Mouse (Mus musculus): ENCODE results near the gene Cd2bp2. TPM values are rescaled to one million over a fixed set of nuclear protein-coding genes. Genes with fewer than 3 reads are reported as not detected.

The Cd2bp2 gene
- polyA plus RNA-seq, 1 experiment from 2014 or later = 35.0 TPM

- peak; percentile 33 for ATAC-seq
- Histone ChIP-seq H3K36me3 (no peaks in the 10 kb centered on the region), H3K27ac (peak overlapping the region; percentile 39), H3K4me2 (peak overlapping the region; percentile 61), H3K9ac (peak overlapping the region; percentile 37; the same call in 1 of the 2 replicates), H3K27me3 (replicated peaks) (no peaks in the 10 kb centered on the region), H3K9me3 (replicated peaks) (no peaks in the 10 kb centered on the region), H3K4me3 (peak overlapping the region; percentile 31), H3K4me1 (peaks cover 77% of the 10 kb centered on the region)
- 27% methylated on average over 33 of the region's 33 CpGs for WGBS (ENCODE audit: insufficient replicate concordance)
Measured at GRCm38 (mm10) chr7:127214981-127215871, 19.4 kb upstream of the Cd2bp2 start.

DNA sequence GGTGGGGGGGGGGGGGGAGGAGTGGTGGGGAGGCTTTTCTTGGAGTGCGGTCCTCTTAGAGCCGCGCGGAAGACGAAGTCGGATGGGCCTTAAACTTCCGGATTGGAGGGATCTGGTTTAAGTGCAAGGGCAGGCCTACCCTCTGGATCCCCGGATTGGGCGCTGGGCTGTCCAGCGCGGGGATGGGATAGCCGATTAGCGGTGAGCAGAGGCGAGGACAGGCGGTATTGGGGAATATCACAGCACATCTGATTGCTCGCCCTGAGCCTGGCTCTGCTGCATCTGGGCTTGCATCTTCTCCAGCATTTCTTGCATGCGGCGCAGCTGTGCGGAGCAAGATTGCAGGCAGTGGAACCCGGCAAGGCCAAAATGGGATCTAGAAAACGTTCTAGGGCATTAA is 18.7 kb upstream of the Cd2bp2 start:
- Histone ChIP-seq H3K27me3 (replicated peaks) (no peaks in the 10 kb centered on the region), H3K36me3 (no peaks in the 10 kb centered on the region), H3K27ac (peak overlapping the region; percentile 39; the same call in 1 of the 2 replicates), H3K9me3 (replicated peaks) (no peaks in the 10 kb centered on the region), H3K4me2 (peak overlapping the region; percentile 61), H3K4me1 (peaks cover 83% of the 10 kb centered on the region), H3K4me3 (no peak overlapping the region), H3K9ac (peak overlapping the region; percentile 37; the same call in 1 of the 2 replicates)
- WGBS (ENCODE audit: insufficient replicate concordance) = 58% methylated on average over 21 of the region's 21 CpGs
- ATAC-seq = no peak

DNA sequence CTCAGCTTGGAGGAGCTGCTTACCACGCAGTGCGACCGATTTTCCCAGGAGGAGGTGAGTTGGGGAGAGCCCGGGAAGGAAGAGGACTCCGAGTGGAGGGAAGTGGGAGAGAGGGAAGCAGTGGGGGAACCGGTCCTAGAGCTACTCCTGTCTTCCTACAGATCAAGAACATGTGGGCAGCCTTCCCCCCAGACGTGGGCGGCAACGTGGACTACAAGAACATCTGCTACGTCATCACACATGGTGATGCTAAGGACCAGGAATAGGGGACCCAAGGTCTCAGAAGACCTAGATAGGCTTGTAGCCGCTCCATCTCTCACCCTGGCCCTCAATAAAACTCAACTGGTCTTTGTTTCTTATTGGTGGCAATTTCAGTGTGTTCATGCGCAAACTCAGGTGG is 18.1 kb upstream of the Cd2bp2 start:
- H3K36me3 ChIP-seq = no peaks in the 10 kb centered on the region
- no peak overlapping the region for H3K27ac ChIP-seq
- no peak for ATAC-seq
- H3K4me3 ChIP-seq = no peak overlapping the region
- no peak overlapping the region for H3K9ac ChIP-seq
- WGBS (ENCODE audit: insufficient replicate concordance) = 64% methylated on average over 12 of the region's 12 CpGs
- H3K9me3 ChIP-seq (replicated peaks) = no peaks in the 10 kb centered on the region
- H3K4me2 ChIP-seq = no peak overlapping the region
- H3K4me1 ChIP-seq = peaks cover 81% of the 10 kb centered on the region
- H3K27me3 ChIP-seq (replicated peaks) = no peaks in the 10 kb centered on the region

GRCm38 (mm10) chr7:127213485-127213884 is 17.6 kb upstream of the Cd2bp2 start:
- Histone ChIP-seq H3K36me3 (no peaks in the 10 kb centered on the region), H3K27ac (no peak overlapping the region), H3K27me3 (replicated peaks) (no peaks in the 10 kb centered on the region), H3K9ac (no peak overlapping the region), H3K4me3 (no peak overlapping the region), H3K4me1 (peaks cover 76% of the 10 kb centered on the region), H3K4me2 (no peak overlapping the region), H3K9me3 (replicated peaks) (no peaks in the 10 kb centered on the region)
- no peak for ATAC-seq
- 27% methylated on average over 7 of the region's 7 CpGs for WGBS (ENCODE audit: insufficient replicate concordance)

- no peaks in the 10 kb centered on the region for H3K27me3 ChIP-seq (replicated peaks)
- H3K9me3 ChIP-seq (replicated peaks) = no peaks in the 10 kb centered on the region
- no peaks in the 10 kb centered on the region for H3K36me3 ChIP-seq
- H3K4me2 ChIP-seq = no peak overlapping the region
- H3K4me3 ChIP-seq = no peak overlapping the region
- 82% methylated on average over 12 of the region's 12 CpGs for WGBS (ENCODE audit: insufficient replicate concordance)
- no peak overlapping the region for H3K9ac ChIP-seq
- no peak overlapping the region for H3K27ac ChIP-seq
- H3K4me1 ChIP-seq = peaks cover 68% of the 10 kb centered on the region
- no peak for ATAC-seq
Measured at GRCm38 (mm10) chr7:127212432-127213250, 16.8 kb upstream of the Cd2bp2 start.

- Histone ChIP-seq H3K4me2 (no peak overlapping the region), H3K9me3 (replicated peaks) (no peaks in the 10 kb centered on the region), H3K27ac (no peak overlapping the region; the same call in 1 of the 2 replicates), H3K36me3 (peaks cover 3% of the 10 kb centered on the region; the same call in 1 of the 2 replicates), H3K9ac (no peak overlapping the region), H3K4me3 (no peak overlapping the region), H3K4me1 (peaks cover 64% of the 10 kb centered on the region), H3K27me3 (replicated peaks) (no peaks in the 10 kb centered on the region)
- ATAC-seq = no peak
- 79% methylated on average over 5 of the region's 5 CpGs for WGBS (ENCODE audit: insufficient replicate concordance)
Measured at GRCm38 (mm10) chr7:127211014-127211745, 15.3 kb upstream of the Cd2bp2 start.

GRCm38 (mm10) chr7:127210266-127210665 is 14.4 kb upstream of the Cd2bp2 start:
- no peaks in the 10 kb centered on the region for H3K9me3 ChIP-seq (replicated peaks)
- H3K36me3 ChIP-seq = peaks cover 9% of the 10 kb centered on the region
- ATAC-seq = no peak
- peak overlapping the region; percentile 91 for H3K4me2 ChIP-seq
- H3K27ac ChIP-seq = peak overlapping the region; percentile 99
- H3K4me3 ChIP-seq = peak overlapping the region; percentile 96
- H3K4me1 ChIP-seq = peaks cover 65% of the 10 kb centered on the region
- whole genome bisulfite sequencing (ENCODE audit: insufficient replicate concordance) = 90% methylated on average over 4 of the region's 4 CpGs
- H3K27me3 ChIP-seq (replicated peaks) = no peaks in the 10 kb centered on the region
- H3K9ac ChIP-seq = peak overlapping the region; percentile 98

DNA sequence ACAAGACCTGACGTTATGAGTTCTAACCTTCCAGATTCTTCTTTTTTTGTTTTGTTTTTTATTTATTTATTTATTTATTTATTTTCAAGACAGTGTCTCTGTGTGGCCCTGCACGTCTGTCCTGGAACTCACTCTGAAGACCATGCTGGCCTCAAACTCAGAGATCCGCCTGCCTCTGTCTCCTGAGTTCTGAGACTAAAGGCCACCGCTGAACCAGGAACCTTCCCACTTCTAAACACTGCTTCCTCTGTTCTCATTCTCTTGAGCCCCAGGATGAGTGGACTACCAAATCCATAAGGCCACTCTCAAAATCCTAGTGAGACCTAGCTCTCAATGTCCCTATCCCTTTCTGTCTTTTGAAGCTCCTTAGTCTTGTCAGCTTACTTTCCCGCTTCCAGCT is 14.0 kb upstream of the Cd2bp2 start:
- H3K27me3 ChIP-seq (replicated peaks) = no peaks in the 10 kb centered on the region
- H3K4me1 ChIP-seq = peaks cover 65% of the 10 kb centered on the region
- H3K27ac ChIP-seq = peak overlapping the region; percentile 99
- peak overlapping the region; percentile 96 for H3K4me3 ChIP-seq
- WGBS (ENCODE audit: insufficient replicate concordance) = 69% methylated on average over 5 of the region's 5 CpGs
- no peak for ATAC-seq
- H3K4me2 ChIP-seq = peak overlapping the region; percentile 91
- H3K9me3 ChIP-seq (replicated peaks) = no peaks in the 10 kb centered on the region
- peaks cover 13% of the 10 kb centered on the region for H3K36me3 ChIP-seq
- peak overlapping the region; percentile 98 for H3K9ac ChIP-seq

DNA sequence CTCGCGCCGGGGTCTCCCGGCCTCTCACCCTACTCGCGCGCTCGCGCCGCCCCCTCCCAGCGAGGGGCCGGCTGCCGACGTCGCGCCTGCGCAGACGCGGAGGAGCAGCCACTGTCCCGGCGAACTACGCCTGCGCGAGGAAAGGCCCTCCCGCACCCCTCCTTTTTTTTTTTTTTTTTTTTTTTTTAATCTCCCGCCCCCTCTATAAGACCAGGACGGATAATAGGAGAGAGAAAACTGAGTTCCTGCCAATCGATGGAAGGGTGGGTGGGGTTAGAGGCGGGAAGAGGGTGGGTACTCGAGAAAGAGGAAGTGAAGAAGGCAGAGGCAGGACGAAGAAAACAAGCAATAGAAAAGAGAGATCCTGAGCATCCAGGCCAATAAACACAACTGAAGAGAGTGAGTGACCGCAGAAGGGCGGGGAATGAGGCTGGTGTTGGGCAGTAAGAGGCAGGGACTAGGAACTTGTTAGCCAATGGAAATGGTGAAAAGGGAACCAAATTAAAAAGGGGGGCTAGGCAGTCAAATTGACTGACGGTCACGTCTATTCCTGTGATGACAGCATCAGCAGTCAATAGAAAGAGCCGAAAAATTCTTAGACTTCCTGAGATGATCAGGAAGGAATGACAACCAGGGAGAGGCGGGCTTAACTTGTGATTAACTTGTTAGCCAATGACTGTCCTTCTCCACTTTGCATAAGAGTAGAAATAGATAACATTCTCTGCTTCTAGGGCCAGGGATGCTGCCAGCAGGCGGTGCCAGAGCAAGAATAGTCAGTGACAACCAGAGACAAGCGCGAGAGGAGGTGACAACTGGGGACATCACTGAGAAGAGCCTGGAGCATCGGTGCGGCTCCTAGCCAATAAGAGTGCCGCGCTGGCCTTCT is 12.9 kb upstream of the Cd2bp2 start, which contains the start of gene Mylpf:
Mylpf (plus strand) TSS at position 338 of the 886 bp plus-strand sequence.
- Histone ChIP-seq H3K27me3 (replicated peaks) (no peaks in the 10 kb centered on the region), H3K4me2 (peak within 1 kb of the TSS; percentile 91), H3K9ac (peak within 1 kb of the TSS; percentile 98), H3K9me3 (replicated peaks) (no peaks in the 10 kb centered on the region), H3K27ac (peak within 1 kb of the TSS; percentile 99), H3K36me3 (peaks cover 21% of the 10 kb centered on the region), H3K4me3 (peak within 1 kb of the TSS; percentile 96), H3K4me1 (peaks cover 59% of the 10 kb centered on the region)
- WGBS (ENCODE audit: insufficient replicate concordance) = under 1% methylated on average over 35 of the region's 44 CpGs
- ATAC-seq = peak; percentile 87

GRCm38 (mm10) chr7:127208295-127208552 is 12.4 kb upstream of the Cd2bp2 start, which contains the start of gene Tbc1d10b:
TSS of gene Tbc1d10b (minus strand) at chr7:127208468.
- peak within 1 kb of the TSS; percentile 98 for H3K9ac ChIP-seq
- WGBS (ENCODE audit: insufficient replicate concordance) = 2% methylated on average over 27 of the region's 44 CpGs
- peak within 1 kb of the TSS; percentile 96 for H3K4me3 ChIP-seq
- peak within 1 kb of the TSS; percentile 91 for H3K4me2 ChIP-seq
- H3K27ac ChIP-seq = peak within 1 kb of the TSS; percentile 99
- no peaks in the 10 kb centered on the region for H3K9me3 ChIP-seq (replicated peaks)
- H3K36me3 ChIP-seq = peaks cover 27% of the 10 kb centered on the region
- ATAC-seq = peak; percentile 54
- H3K27me3 ChIP-seq (replicated peaks) = no peaks in the 10 kb centered on the region
- H3K4me1 ChIP-seq = peaks cover 59% of the 10 kb centered on the region

Measured in liver, embryonic 12.5 days (tissue).